8 mouse cellular contexts compared by ENCODE assay signal in the genomic region with DNA sequence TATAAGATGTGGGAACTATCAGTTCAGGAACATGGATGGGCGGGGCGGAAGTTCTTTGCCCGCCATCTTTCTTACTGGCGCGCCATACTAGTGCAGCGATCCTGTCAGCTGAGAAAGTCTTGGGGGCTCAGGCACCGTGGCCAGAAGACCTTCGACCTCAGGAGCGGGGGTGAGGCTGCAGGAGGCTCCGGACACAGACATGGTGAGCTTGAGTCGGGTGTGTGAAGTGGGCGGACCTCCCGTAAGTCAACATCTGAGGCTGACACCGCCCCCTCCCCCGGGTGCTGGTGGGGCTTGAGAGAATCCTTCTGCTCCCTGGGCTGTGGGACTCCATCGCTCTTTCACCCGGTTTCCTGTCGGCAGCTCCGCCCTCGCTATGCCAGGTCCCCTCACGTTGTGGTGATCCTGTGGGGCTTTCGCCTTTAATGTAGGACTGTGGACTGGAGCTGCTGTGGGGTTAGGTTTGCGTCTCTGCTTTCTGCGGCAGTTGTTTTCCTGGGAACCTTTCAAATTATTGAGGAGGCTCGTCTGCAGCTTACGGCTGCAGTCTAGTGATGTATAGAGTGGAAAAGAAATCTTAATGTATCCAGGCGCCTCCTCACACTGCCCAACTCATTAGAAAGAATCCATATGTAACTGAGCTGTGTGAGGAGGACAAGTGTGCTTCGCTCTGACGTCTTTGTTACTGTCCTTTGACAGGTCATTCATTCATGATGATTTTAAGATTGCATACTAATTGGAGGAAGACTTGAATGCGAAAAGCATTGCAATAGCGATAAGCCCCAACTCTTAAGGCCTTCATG. TPM values are rescaled to one million over a fixed set of nuclear protein-coding genes. Genes with fewer than 3 reads are reported as not detected.
A peak's percentile ranks its signal among the peaks of the same experiment; 100 is the strongest.
DNase-seq lines count a peak whose midpoint lies in the region; ATAC-seq and TF ChIP-seq lines count a peak whose summit lies in the region.

No protein-coding gene starts in this region.

- TF ChIP-seq POLR2A in MEL (IDR thresholded peaks at IDR 0.05; ENCODE audit: control insufficient read depth in 1 of 2, insufficient read depth in 1 of 2, low read depth in 1 of 2, low read length in 2 of 2, poor library complexity in 1 of 2), result peak; percentile 17 to 21; a peak in 1 of 4 replicates
- TF ChIP-seq POLR2A in testis, adult 2 months (IDR thresholded peaks at IDR 0.05; ENCODE audit: control insufficient read depth, low read depth, low read length), result peak; percentile 40; the same call in 1 of the 2 replicates

- H3K4me3 ChIP-seq in MEL (ENCODE audit: control insufficient read depth in 1 of 2, insufficient read depth in 1 of 2, low read depth in 2 of 2, low read length in 2 of 2), result peak overlapping the region; percentile 61 to 87
- H3K4me3 ChIP-seq in forebrain, embryonic 16.5 days (replicated peaks; ENCODE audit: low read length), result peak overlapping the region; percentile 70
- peak overlapping the region; percentile 74 for H3K4me3 ChIP-seq in liver, postnatal 0 days (ENCODE audit: low read depth, low read length)
- peak overlapping the region; percentile 83 for H3K4me3 ChIP-seq in neural tube, embryonic 13.5 days
- H3K4me3 ChIP-seq in testis, adult 2 months (ENCODE audit: control insufficient read depth, low read depth, low read length), result peak overlapping the region; percentile 97

- H3K4me1 ChIP-seq in MEL (ENCODE audit: control insufficient read depth in 1 of 2, insufficient read depth in 2 of 2, low read length in 2 of 2), result no peaks in the 10 kb centered on the region; a peak in 1 of 4 replicates
- peaks cover 21% of the 10 kb centered on the region for H3K4me1 ChIP-seq in forebrain, embryonic 16.5 days (replicated peaks; ENCODE audit: control insufficient read depth, insufficient read depth, low read length)
- H3K4me1 ChIP-seq in liver, postnatal 0 days (ENCODE audit: insufficient read depth), result peaks cover 12% of the 10 kb centered on the region; the same call in 1 of the 2 replicates
- peaks cover 33% of the 10 kb centered on the region for H3K4me1 ChIP-seq in neural tube, embryonic 13.5 days (replicated peaks)
- peaks cover 6% of the 10 kb centered on the region for H3K4me1 ChIP-seq in testis, adult 2 months (ENCODE audit: control insufficient read depth, insufficient read depth, low read length)

- WGBS in forebrain, embryonic 16.5 days, result 1% methylated on average over 31 of the region's 31 CpGs
- WGBS in liver, postnatal 0 days (ENCODE audit: insufficient replicate concordance), result 2% methylated on average over 31 of the region's 31 CpGs
- 2% methylated on average over 31 of the region's 31 CpGs for WGBS in neural tube, embryonic 13.5 days

- peaks cover 0 to 2% of the 10 kb centered on the region in 2 experiments; a peak in 1 of 4 replicates for H3K36me3 ChIP-seq in MEL (ENCODE audit: control insufficient read depth in 1 of 2, insufficient read depth in 2 of 2, low read length in 2 of 2)
- no peaks in the 10 kb centered on the region for H3K36me3 ChIP-seq in forebrain, embryonic 16.5 days (ENCODE audit: control insufficient read depth, insufficient read depth)
- no peaks in the 10 kb centered on the region for H3K36me3 ChIP-seq in liver, postnatal 0 days (replicated peaks; ENCODE audit: insufficient read depth, low read length)
- H3K36me3 ChIP-seq in neural tube, embryonic 13.5 days, result 0 out of 2 replicates have a peak, but pooled peaks cover 4% of the 10 kb centered on the region
- no peaks in the 10 kb centered on the region for H3K36me3 ChIP-seq in testis, adult 2 months (ENCODE audit: control insufficient read depth, insufficient read depth, low read length)

- no peak for TF ChIP-seq EP300 in MEL (IDR thresholded peaks at IDR 0.05; ENCODE audit: low read depth in 1 of 2, low read length in 2 of 2)
- TF ChIP-seq EP300 in liver, postnatal 0 days (IDR thresholded peaks at IDR 0.05; ENCODE audit: low read depth), result no peak

- no peaks in the 10 kb centered on the region for H3K9me3 ChIP-seq in MEL (replicated peaks; ENCODE audit: insufficient read depth, low read length)
- no peaks in the 10 kb centered on the region for H3K9me3 ChIP-seq in forebrain, embryonic 16.5 days (ENCODE audit: control insufficient read depth, low read length)
- no peaks in the 10 kb centered on the region for H3K9me3 ChIP-seq in liver, postnatal 0 days (ENCODE audit: low read length)
- H3K9me3 ChIP-seq in neural tube, embryonic 13.5 days, result no peaks in the 10 kb centered on the region

- intact Hi-C loops in heart, postnatal 25 days (cut with DNase I), result loop anchor here (5.0 kb wide), 1 partner anchor 300 kb away; a partner anchor contains a TSS

- no peak overlapping the region; the same call in 1 of the 2 replicates for H3K27ac ChIP-seq in MEL (ENCODE audit: control insufficient read depth, low read depth, low read length)
- H3K27ac ChIP-seq in forebrain, embryonic 16.5 days (ENCODE audit: low read length), result peak overlapping the region; percentile 89
- peak overlapping the region; percentile 86 for H3K27ac ChIP-seq in liver, postnatal 0 days (ENCODE audit: low read depth)
- H3K27ac ChIP-seq in neural tube, embryonic 13.5 days (replicated peaks), result peak overlapping the region; percentile 94
- H3K27ac ChIP-seq in testis, adult 2 months (ENCODE audit: control insufficient read depth, insufficient read depth, low read depth, low read length), result peak overlapping the region; percentile 87

- no peak for TF ChIP-seq CTCF in MEL (IDR thresholded peaks at IDR 0.05 in 2 of 3, conservative IDR thresholded peaks at IDR 0.05 in 1 of 3; ENCODE audit: control insufficient read depth in 1 of 3, insufficient read depth in 1 of 3, low read depth in 2 of 3, low read length in 3 of 3, poor library complexity in 1 of 3, severe bottlenecking in 1 of 3)
- no peak for TF ChIP-seq CTCF in liver, postnatal 0 days (IDR thresholded peaks at IDR 0.05; ENCODE audit: low read depth)
- TF ChIP-seq CTCF in testis, adult 2 months (IDR thresholded peaks at IDR 0.05; ENCODE audit: control insufficient read depth, insufficient read depth, insufficient replicate concordance, low read depth, low read length), result no peak

- H3K79me2 ChIP-seq in MEL (ENCODE audit: control insufficient read depth, insufficient read depth, low read length, poor library complexity), result no peaks in the 10 kb centered on the region; the same call in 1 of the 2 replicates

- peak overlapping the region; percentile 80 for H3K4me2 ChIP-seq in forebrain, embryonic 16.5 days (ENCODE audit: low read length)
- peak overlapping the region; percentile 77 for H3K4me2 ChIP-seq in liver, postnatal 0 days (ENCODE audit: low read depth, low read length)
- H3K4me2 ChIP-seq in neural tube, embryonic 13.5 days, result peak overlapping the region; percentile 68

- no peak for TF ChIP-seq RAD21 in MEL (IDR thresholded peaks at IDR 0.05; ENCODE audit: low read depth, low read length)

- DNase-seq in MEL (ENCODE audit: low read depth, low spot score), result peak; percentile 74
- DNase-seq in cerebellum, adult 18-20 months, result peak; percentile 85 to 86
- DNase-seq in heart, postnatal 25 days (ENCODE audit: low spot score), result peak; percentile 50
- DNase-seq in layer of hippocampus, adult 11-12 months (ENCODE audit: low spot score), result peak; percentile 85
- peak; percentile 76 for DNase-seq in liver, postnatal 0 days

- H3K9ac ChIP-seq in MEL (ENCODE audit: control insufficient read depth, low read depth, low read length, poor library complexity, severe bottlenecking), result peak overlapping the region; percentile 77
- peak overlapping the region; percentile 78 for H3K9ac ChIP-seq in forebrain, embryonic 16.5 days (replicated peaks; ENCODE audit: low read depth, low read length)
- peak overlapping the region; percentile 69 for H3K9ac ChIP-seq in liver, postnatal 0 days (replicated peaks)
- peak overlapping the region; percentile 91 for H3K9ac ChIP-seq in neural tube, embryonic 13.5 days

- ATAC-seq in forebrain, embryonic 16.5 days, result peak; percentile 74
- peak; percentile 64 for ATAC-seq in liver, postnatal 0 days
- ATAC-seq in neural tube, embryonic 13.5 days (ENCODE audit: low read depth), result peak; percentile 76

- H3K27me3 ChIP-seq in MEL (ENCODE audit: control insufficient read depth in 1 of 2, insufficient read depth in 2 of 2, low read length in 2 of 2), result no peaks in the 10 kb centered on the region
- H3K27me3 ChIP-seq in forebrain, embryonic 16.5 days (replicated peaks; ENCODE audit: control insufficient read depth, insufficient read depth, low read length), result no peaks in the 10 kb centered on the region
- H3K27me3 ChIP-seq in liver, postnatal 0 days (ENCODE audit: insufficient read depth, low read length), result no peaks in the 10 kb centered on the region
- H3K27me3 ChIP-seq in neural tube, embryonic 13.5 days, result no peaks in the 10 kb centered on the region
- H3K27me3 ChIP-seq in testis, adult 2 months (ENCODE audit: control insufficient read depth, insufficient read depth, low read length), result no peaks in the 10 kb centered on the region

RNA-seq across cellular contexts. Expression of a gene that starts 3.5 kb away (rescaled TPM):
- 1.6 and 1.7 TPM in 2 replicates for total RNA-seq in MEL (2012; rRNA removed)
- under 1 TPM in 1 of 2 experiments, not detected in 1; 0.95 TPM for polyA plus RNA-seq in MEL (2012; ENCODE audit: insufficient read depth in 1 of 2, insufficient read length in 2 of 2, low read depth in 1 of 2, low replicate concordance in 2 of 2, missing spikeins in 1 of 2)
- 25.0 and 26.8 TPM in 2 replicates for polyA plus RNA-seq in forebrain, embryonic 16.5 days (2015; fragmentation: Nextera tagmentation; extraction: Ambion mirVana)
- total RNA-seq in heart, postnatal 25 days (2021), result 1 to 10 TPM; 6.3 to 7.7 TPM
- 1.5 and 1.6 TPM in 2 replicates for polyA plus RNA-seq in liver, postnatal 0 days (2015; fragmentation: Nextera tagmentation; extraction: Ambion mirVana)
- polyA plus RNA-seq in neural tube, embryonic 13.5 days (2015; fragmentation: Nextera tagmentation; extraction: Ambion mirVana), result 17.7 and 23.4 TPM in 2 replicates
- polyA plus RNA-seq in testis, adult 2 months (2012; rRNA removed), result 1.6 and 2.6 TPM in 2 replicates

RNA-seq across cellular contexts. Expression of a gene that starts 24.7 kb away (rescaled TPM):
- not detected in 2 replicates for total RNA-seq in MEL (2012; rRNA removed)
- polyA plus RNA-seq in MEL (2012; ENCODE audit: insufficient read depth in 1 of 2, insufficient read length in 2 of 2, low read depth in 1 of 2, low replicate concordance in 2 of 2, missing spikeins in 1 of 2), result not detected
- not detected in 2 replicates for polyA plus RNA-seq in forebrain, embryonic 16.5 days (2015; fragmentation: Nextera tagmentation; extraction: Ambion mirVana)
- total RNA-seq in heart, postnatal 25 days (2021), result not detected
- polyA plus RNA-seq in liver, postnatal 0 days (2015; fragmentation: Nextera tagmentation; extraction: Ambion mirVana), result not detected in 2 replicates
- not detected in 2 replicates for polyA plus RNA-seq in neural tube, embryonic 13.5 days (2015; fragmentation: Nextera tagmentation; extraction: Ambion mirVana)
- 5.4 and 7.0 TPM in 2 replicates for polyA plus RNA-seq in testis, adult 2 months (2012; rRNA removed)

RNA-seq across cellular contexts. Expression of a gene that starts 46.9 kb away (rescaled TPM):
- total RNA-seq in MEL (2012; rRNA removed), result not detected in 2 replicates
- not detected for polyA plus RNA-seq in MEL (2012; ENCODE audit: insufficient read depth in 1 of 2, insufficient read length in 2 of 2, low read depth in 1 of 2, low replicate concordance in 2 of 2, missing spikeins in 1 of 2)
- polyA plus RNA-seq in forebrain, embryonic 16.5 days (2015; fragmentation: Nextera tagmentation; extraction: Ambion mirVana), result 0.17 and 0.44 TPM in 2 replicates
- under 1 TPM; 0.08 to 0.13 TPM for total RNA-seq in heart, postnatal 25 days (2021)
- not detected in 2 replicates for polyA plus RNA-seq in liver, postnatal 0 days (2015; fragmentation: Nextera tagmentation; extraction: Ambion mirVana)
- polyA plus RNA-seq in neural tube, embryonic 13.5 days (2015; fragmentation: Nextera tagmentation; extraction: Ambion mirVana), result 0.62 and 0.64 TPM in 2 replicates
- polyA plus RNA-seq in testis, adult 2 months (2012; rRNA removed), result 43.9 and 48.7 TPM in 2 replicates

RNA-seq across cellular contexts. Expression of a gene that starts 59.4 kb away (rescaled TPM):
- 1.4 and 1.5 TPM in 2 replicates for total RNA-seq in MEL (2012; rRNA removed)
- 1 to 10 TPM in 1 of 2 experiments, not detected in 1; 1.3 TPM for polyA plus RNA-seq in MEL (2012; ENCODE audit: insufficient read depth in 1 of 2, insufficient read length in 2 of 2, low read depth in 1 of 2, low replicate concordance in 2 of 2, missing spikeins in 1 of 2)
- polyA plus RNA-seq in forebrain, embryonic 16.5 days (2015; fragmentation: Nextera tagmentation; extraction: Ambion mirVana), result 32.1 and 34.6 TPM in 2 replicates
- 1 to 10 TPM; 4.8 to 4.9 TPM for total RNA-seq in heart, postnatal 25 days (2021)
- 1.4 and 1.5 TPM in 2 replicates for polyA plus RNA-seq in liver, postnatal 0 days (2015; fragmentation: Nextera tagmentation; extraction: Ambion mirVana)
- 25.9 and 27.4 TPM in 2 replicates for polyA plus RNA-seq in neural tube, embryonic 13.5 days (2015; fragmentation: Nextera tagmentation; extraction: Ambion mirVana)
- polyA plus RNA-seq in testis, adult 2 months (2012; rRNA removed), result 0.90 and 1.8 TPM in 2 replicates

Comparison
In these comparisons a context has a peak if more than half of its experiments do, and no peak if none do; other contexts are left out.
1. RNA of a gene that starts 46.9 kb away (polyA plus RNA-seq): 43.9 to 48.7 TPM in testis, adult 2 months; 0.62 to 0.64 TPM in neural tube, embryonic 13.5 days, 0.17 to 0.44 TPM in forebrain, embryonic 16.5 days, not detected in MEL and not detected in liver, postnatal 0 days; every median in the first group is over 10 times any median in the second.
2. Peak in every context shown above with its lines, with median percentiles within 50 percentile points of each other: DNase-seq, H3K4me3 ChIP-seq, H3K9ac ChIP-seq, ATAC-seq and H3K4me2 ChIP-seq.